Mouse (Mus musculus): ENCODE measurements around the gene Scyl2. TPM values are rescaled to one million over a fixed set of nuclear protein-coding genes. Genes with fewer than 3 reads are reported as not detected.

The Scyl2 gene
- 11.1 TPM for polyA plus RNA-seq (2014; fragmentation: Illumina TruSeq; extraction: RNeasy Lipid Tissue Mini Kit (QIAGEN cat#74804); ENCODE audit: insufficient read depth, low read depth, low replicate concordance)

DNA sequence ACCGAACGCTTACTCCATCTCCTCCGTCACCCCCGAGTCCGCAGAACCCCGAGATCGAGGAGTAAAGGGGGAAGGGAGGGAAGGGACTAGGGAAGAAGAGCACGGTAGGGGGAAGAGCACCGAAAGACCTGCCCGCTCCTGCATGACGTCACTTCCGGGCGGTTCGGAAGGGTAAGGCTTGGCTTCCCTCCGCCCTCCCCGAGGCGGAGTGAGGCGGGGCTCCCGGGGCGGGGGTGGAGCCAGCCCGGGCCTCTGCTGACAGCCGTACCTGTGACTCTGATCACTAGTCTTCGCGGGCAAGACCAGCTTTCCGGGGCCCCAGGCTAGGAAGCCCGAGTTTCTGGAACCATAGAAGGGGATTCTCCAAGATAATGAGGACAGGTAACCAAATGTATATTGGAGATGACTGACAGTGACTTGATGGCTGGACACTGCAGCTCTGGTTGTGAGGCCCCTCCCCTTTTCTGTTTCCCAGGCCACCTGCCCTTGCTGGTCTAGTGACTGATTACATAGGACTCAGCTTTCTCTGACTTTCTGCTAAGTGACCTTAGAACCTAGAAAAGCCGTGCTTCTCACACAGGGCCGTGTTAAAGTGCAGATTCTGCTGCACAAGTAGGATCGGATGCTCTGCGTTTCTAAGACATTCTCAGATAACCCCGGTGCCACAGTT, at the start of gene Scyl2:
TSS of gene Scyl2 (minus strand) at position 147 of the 670 bp plus-strand sequence.

DNA sequence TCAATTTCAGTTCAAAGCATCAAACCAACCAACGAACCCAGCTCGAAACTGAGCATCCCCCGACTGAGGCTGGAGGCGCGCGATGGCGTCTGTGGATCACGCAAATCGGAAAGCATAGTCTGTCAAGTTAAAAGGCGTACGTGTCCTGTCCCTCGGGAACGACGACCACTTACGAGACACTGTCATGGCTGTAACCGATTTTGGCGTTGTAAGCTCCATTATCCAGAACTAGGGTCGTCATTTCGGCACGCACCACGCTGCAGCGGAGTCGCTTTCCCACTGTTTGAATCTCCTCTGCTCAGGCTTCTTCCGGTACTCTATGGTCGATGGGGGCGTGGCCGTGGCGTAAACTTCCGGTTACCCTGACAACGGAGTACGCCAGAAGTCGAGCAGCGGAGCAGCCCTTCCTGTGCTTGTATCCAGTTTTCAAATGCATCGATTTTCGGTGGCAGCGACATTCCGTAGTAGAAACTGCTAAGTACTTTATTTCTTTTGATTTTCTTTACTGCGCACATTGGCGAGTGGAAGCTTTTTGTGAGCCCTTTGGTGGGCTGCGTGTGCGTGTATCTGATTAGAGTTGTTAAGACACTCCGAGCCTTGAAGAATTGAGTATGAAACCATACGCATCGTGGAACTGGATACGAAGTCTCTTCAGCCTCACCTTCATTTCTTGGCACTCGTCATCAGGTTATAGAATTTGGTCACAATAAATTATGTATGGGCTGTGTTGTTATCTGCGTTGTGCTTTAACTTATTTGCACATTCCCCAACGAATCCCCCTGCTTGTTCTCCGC, 46.1 kb upstream of the Scyl2 start, which contains the start of gene Actr6:
TSS of gene Actr6 (minus strand) at position 295 of the 794 bp plus-strand sequence.

GRCm38 (mm10) chr10:89621129-89621528, 65.0 kb downstream of the Scyl2 start, which contains the start of gene Slc17a8:
Gene Slc17a8, minus strand, starts transcription at chr10:89621253.

Other genes starting within 250 kb of the Scyl2 start
- gene Gas2l3, start 242.3 kb downstream of the Scyl2 start, polyA plus RNA-seq (2014; fragmentation: Illumina TruSeq; extraction: RNeasy Lipid Tissue Mini Kit (QIAGEN cat#74804); ENCODE audit: insufficient read depth, low read depth, low replicate concordance) = 0.19 TPM
- gene Nr1h4, start 152.7 kb downstream of the Scyl2 start, polyA plus RNA-seq (2014; fragmentation: Illumina TruSeq; extraction: RNeasy Lipid Tissue Mini Kit (QIAGEN cat#74804); ENCODE audit: insufficient read depth, low read depth, low replicate concordance) = 0.30 TPM
- gene Slc17a8, start 65.0 kb downstream of the Scyl2 start, polyA plus RNA-seq (2014; fragmentation: Illumina TruSeq; extraction: RNeasy Lipid Tissue Mini Kit (QIAGEN cat#74804); ENCODE audit: insufficient read depth, low read depth, low replicate concordance) = not detected
- gene Actr6, start 46.0 kb upstream of the Scyl2 start, polyA plus RNA-seq (2014; fragmentation: Illumina TruSeq; extraction: RNeasy Lipid Tissue Mini Kit (QIAGEN cat#74804); ENCODE audit: insufficient read depth, low read depth, low replicate concordance) = 11.1 TPM
- gene Uhrf1bp1l, start 58.7 kb upstream of the Scyl2 start, polyA plus RNA-seq (2014; fragmentation: Illumina TruSeq; extraction: RNeasy Lipid Tissue Mini Kit (QIAGEN cat#74804); ENCODE audit: insufficient read depth, low read depth, low replicate concordance) = 10.5 TPM
- 0.14 TPM for gene Anks1b, start 187.2 kb upstream of the Scyl2 start, polyA plus RNA-seq (2014; fragmentation: Illumina TruSeq; extraction: RNeasy Lipid Tissue Mini Kit (QIAGEN cat#74804); ENCODE audit: insufficient read depth, low read depth, low replicate concordance)